Mouse (Mus musculus) spleen, adult 2 months (tissue): ENCODE data around the gene Isy1.

Experiments
- CTCF ChIP-seq: fragments of 200-500 bp; IDR thresholded peaks from 2 replicates; pipeline ENCODE4 v1.5.1; 2011; ENCODE audit warnings: mild to moderate bottlenecking, inconsistent platforms; ENCODE audit not compliant: insufficient read depth, insufficient read length, insufficient replicate concordance; ENCODE audit errors: extremely low read depth
- POLR2A ChIP-seq: fragments of 200-500 bp; IDR thresholded peaks from 2 replicates; pipeline ENCODE4 v1.6.1; 2011; ENCODE audit warnings: low read depth, low read length, inconsistent platforms

- TF ChIP-seq CTCF (no peak), POLR2A (no peak)
These were observed 41.0 kb upstream of the Isy1 start for GRCm38 (mm10) chr6:87879628-87880027.
